Mouse (Mus musculus) left cerebral cortex, postnatal 10 days (tissue): ENCODE results near the gene Pced1a. TPM values are rescaled to one million over a fixed set of nuclear protein-coding genes. Genes with fewer than 3 reads are reported as not detected.

ENCODE experiments used
- DNase-seq, 2 experiments: peaks; one replicate each; pipeline ENCODE4 v3.0.0; 2021 to 2022; ENCODE audit warnings: low spot score in 2 of 2, mixed read lengths in 1 of 2; ENCODE audit errors: extremely low spot score in 1 of 2
- intact Hi-C: fragments of 180-260 bp; cut with DNase I; formaldehyde crosslinking; loops from one replicate; pipeline ENCODE4 v1.15.1; 2025
- total RNA-seq, 2 experiments: library from RNA; stranded (reverse); gene quantifications; 2 replicates each; pipeline ENCODE4 v1.2.3; 2021

Pced1a gene
- 10 to 100 TPM; 22.8 to 23.4 TPM for total RNA-seq

DNA sequence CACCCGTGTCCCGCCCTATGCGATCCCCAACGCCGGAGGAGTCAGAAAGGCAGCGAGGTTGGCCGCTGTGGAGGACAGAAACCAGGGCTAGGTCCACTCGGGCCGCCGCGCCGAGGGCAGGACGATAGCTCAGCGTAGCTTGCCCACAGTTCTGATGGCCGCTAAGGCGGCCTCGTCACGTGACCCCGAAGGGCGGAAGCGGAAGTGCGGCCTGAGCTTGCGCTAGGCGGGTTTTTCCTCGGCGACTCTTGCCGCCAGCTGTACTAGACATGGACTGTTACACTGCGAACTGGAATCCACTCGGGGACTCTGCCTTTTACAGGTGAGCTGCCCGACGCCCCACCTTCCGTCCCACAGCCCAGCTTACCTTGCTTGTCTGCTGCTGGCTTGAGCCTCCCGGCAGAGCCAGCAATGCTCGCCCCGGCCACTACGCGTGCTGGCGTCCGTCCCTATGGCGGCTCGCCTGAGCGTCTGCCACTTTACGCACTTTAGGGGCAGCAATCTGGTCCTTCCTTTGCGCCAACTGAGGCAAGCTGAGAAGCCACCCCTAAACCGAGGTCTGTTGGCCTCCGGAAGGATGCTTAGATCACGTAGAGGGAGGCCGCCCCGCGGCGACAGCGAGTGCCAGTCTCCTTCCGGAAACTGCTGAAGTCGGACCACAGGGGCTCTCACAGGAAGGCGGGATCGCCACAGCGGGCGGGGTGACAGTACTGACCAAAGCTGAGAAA lies at the start of gene Pced1a, which contains the start of gene Vps16:
Pced1a (minus strand) TSS at position 576 of the 728 bp plus-strand sequence.
Vps16 (plus strand) TSS at position 214 of the 728 bp plus-strand sequence.
- peak; percentile 89 to 95 for DNase-seq

DNA sequence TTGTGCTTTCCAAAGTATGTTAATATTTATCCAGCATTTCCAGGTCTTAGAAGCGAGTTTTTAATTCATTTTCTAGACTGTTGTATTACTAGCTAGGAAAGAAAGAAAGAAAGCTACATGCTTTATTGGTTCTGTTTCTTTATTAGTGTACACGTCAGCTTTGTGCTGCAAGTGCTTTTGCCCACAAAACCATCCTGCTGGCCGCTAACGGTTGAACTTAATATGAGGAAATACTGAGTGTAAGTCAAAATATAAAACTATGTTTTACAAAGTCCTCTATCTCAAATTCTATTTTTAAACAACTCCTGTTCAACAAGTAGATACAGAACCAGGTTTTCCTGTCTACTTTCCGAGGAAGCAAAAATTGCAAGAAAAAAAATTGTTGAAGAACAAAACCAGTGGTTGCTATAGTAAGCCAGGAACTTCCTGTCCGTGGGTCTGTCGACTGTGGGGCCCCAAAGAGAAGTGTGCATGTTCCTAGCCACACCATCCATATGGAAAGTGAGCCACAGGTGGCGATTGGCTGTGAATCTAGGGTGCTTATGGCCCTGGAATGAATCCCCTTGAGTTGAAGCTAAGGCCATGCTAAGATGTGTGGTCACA lies 48.5 kb upstream of the Pced1a start:
- intact Hi-C loops: no loop called here
- DNase-seq: no peak

More for the DNA sequence above, at the start of gene Pced1a, which contains the start of gene Vps16:
- intact Hi-C loops: no loop called here

DNA sequence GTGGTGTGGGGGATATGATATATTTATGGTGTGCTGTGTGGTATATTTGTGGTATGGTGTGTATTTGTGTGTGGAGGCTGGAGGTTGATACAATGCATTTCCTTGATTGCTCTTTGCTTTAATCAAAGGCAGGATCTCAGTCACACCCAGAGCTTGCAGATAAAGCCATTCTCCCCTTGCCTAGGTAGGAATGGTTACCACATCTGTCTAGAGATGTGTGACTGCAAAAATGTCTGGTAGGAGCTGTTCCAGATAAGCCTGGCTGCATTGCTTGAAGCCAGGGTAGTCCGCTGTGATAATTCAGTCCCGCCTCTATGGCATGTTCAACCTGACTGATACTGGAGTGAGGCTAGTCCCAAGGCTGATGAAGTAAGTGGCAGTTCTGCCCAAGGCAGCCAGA lies 45.4 kb upstream of the Pced1a start:
- intact Hi-C loops: no loop called here

DNA sequence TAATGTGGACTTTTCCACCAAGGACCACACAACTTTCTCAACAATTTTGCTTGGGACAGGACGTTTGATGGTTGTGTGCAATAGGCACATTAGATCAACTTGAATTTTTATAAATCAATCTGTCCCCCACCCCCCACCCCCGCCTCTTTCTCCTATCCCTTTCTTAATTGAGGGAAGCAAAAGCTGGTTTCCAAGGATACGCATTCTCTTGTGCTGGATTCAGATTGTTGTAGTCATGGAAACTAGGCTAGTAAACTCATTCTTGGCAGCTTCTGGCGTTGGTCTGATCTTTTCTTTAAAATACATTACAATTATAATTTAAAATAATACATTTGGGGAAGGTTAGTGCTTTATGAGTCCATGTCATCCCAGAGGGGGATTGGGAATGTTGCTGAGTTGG lies 44.9 kb upstream of the Pced1a start:
- DNase-seq: peak in 1 of 2 experiments; percentile 69
- intact Hi-C loops: no loop called here

More for the DNA sequence above, 45.4 kb upstream of the Pced1a start:
- DNase-seq: no peak

DNA sequence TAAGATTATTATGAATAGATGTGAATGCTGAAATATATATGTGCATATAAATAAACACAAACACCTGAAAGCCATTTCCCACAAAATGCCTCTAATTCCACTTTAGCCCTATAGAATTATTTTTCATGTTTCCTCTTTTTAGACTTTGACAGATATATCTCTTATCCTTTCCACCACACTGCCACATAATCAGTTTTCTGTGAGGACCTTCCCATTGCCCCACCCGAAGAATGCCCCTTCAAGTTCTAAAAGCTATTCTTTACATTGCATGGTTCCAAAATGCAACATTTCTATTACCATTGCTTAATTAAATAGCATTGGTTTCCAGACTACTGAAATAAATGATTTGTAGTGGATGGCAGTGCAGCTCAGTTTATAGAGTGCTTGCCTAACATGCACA lies 41.9 kb upstream of the Pced1a start:
- intact Hi-C loops: no loop called here
- no peak for DNase-seq

DNA sequence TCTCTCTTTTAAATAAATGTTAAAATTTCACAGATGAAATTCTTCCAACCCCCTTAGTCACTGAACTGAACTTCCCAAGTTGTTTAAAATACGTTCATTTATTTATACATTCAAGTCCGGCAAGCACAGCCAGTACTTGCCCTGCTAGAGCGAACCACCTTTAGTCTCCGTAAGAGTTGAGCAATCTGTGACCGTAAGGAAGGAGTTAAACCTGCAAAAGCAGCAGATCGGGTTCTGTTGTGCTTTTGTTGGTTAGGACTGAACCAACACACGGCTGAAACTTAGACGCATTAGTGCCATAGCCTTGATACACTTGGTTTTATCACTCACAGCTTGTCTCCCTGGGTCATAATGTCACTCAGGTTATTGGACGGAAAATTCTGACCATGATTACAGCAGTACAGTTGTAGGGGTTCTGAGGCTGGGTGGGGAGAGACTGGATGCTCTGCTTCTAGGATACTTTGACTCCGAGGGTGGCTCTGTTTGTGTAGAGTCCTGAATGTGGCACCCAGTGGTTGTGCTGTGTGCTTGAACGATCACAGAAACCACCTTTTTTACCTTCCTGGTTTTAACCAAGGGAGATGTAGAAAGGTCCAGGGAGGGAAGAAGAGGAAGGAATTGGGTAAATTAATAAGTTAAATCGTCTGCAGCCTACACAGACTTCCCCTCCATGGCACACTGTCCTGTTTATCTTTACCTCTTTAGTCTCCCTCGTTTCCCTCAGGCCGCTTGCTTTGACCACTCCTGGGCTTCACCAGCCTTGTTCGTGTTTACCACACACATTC lies 37.0 kb upstream of the Pced1a start:
- DNase-seq: no peak
- intact Hi-C loops: no loop called here

DNA sequence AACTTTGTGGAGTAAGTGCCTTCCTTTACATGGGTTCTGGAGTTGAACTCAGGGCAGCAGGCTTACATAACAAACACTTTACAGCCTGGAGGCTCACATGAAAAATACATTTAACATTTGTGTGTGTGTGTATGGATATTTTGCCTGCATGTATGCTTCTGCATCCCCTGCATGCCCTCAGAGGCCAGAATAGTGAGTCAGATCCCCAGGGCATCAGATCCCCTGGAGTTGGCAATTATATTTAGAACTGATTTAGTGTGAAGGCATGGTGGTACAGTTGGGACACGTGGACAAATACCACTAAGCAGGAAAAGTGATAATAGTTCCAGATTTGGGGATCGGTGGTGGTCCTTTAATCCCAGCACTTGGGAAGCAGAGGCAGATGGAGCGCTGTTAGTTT lies 35.1 kb upstream of the Pced1a start:
- DNase-seq: no peak
- intact Hi-C loops: no loop called here

DNA sequence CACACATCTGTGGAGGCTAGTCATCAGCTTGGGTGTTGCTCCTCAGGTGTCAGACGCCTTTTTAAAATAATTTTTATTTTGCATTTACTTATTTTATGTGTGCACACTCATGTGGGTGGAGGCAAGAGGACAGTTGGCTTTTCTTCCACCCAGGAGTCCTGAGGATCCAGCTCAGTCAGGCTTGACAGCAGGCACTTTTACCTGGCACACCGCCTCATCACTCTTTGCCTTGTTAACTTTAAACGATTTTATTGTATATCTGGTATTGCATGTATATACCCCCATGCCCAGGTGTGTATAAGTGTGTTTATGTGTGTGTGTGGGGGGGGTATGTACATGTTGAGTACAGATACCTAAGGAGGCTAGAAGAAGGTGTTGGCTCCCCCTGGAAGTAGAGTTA lies 33.4 kb upstream of the Pced1a start:
- intact Hi-C loops: no loop called here
- no peak for DNase-seq

DNA sequence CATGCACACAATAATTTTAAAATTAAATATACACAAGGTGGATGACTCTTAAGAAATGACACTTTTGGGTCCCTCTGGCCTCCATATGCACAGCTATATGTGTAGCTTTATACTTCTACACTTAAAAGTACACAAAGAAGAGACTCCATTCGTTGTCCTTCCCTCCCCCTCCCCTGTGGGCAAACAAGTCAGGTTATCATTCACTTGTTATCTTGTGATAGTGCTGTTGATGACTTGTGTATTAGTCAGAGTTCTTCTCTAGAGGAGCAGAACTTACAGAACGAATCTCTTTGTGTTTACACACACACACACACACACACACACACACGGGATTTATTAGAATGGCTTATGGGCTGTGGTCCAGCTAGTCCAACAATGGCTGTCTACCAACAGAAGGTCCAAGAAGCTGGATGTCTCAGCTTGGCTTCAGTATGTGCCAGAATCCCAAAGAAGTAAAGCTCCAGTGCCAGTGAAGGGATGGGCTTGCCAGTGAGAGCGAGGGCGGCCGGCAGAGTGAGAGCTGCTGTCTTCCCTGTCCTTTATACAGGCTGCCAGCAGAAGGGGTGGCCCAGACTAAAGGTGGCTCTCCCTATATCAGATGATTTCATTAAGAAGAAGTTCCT lies 30.4 kb upstream of the Pced1a start:
- intact Hi-C loops: loop anchor here (5.0 kb wide), 1 partner anchor 57 kb away; no protein-coding TSS in a partner anchor
- peak; percentile 43 to 46 for DNase-seq

DNA sequence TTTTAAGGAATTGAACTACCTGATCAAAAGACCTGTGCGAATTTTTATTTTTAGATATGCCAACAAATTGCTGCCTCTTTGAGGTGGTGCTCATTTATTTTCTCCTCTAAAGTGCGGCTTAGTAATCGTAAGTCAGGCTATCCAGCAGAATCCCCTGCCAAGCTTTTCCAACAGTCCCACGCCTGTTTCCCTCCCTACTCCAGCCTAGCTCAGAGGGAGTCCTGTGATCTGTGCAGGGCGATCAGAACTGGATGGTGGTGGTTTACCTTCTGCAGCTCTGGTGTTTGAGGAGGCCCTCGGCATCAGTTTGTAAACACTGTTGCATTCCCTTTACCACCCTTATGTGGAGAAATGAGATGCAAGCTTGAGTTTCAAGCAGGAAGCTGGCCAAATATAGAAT lies 28.9 kb upstream of the Pced1a start:
- intact Hi-C loops: loop anchor here (5.0 kb wide), 1 partner anchor 59 kb away; no protein-coding TSS in a partner anchor
- no peak for DNase-seq

DNA sequence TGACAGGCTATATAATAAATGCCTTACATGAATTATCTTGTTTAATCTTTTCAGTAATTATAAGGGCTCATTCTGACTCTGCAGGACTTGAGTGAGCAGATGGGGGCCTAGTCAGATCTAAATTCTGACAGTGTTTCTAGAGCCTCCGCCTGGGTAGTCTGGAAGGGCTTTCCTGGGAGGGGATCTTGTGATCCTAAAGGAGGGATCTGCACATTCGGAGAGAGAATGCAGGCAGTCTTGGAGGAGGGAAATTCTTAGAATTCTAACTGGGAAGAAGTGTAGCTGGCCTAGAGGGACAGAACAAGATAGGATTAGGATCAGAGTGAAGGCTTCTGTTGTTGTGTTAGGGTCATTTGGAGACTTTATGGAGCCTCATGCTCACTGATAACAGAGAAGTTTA lies 27.8 kb upstream of the Pced1a start:
- intact Hi-C loops: loop anchor here (5.0 kb wide), 1 partner anchor 60 kb away; no protein-coding TSS in a partner anchor
- no peak for DNase-seq

DNA sequence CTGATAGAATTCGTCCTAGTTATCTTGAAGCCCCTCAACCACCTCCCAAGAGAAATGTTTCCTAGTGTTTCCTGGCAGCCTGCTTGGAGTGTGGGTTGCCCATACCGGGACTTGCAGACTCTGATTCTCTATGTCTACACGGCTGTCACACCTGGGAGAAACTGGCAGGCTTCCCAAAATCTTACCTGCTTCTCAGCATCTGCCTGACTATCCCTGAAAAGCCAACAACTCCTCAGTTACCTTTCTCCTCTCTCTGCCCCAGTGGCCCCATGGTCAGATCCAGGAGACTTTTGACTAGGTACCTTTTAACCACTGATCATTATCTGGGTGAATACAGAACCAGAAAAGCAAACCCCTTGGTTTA lies 27.2 kb upstream of the Pced1a start:
- peak in 1 of 2 experiments; percentile 40 for DNase-seq
- intact Hi-C loops: loop anchor here (5.0 kb wide), 1 partner anchor 61 kb away; no protein-coding TSS in a partner anchor

DNA sequence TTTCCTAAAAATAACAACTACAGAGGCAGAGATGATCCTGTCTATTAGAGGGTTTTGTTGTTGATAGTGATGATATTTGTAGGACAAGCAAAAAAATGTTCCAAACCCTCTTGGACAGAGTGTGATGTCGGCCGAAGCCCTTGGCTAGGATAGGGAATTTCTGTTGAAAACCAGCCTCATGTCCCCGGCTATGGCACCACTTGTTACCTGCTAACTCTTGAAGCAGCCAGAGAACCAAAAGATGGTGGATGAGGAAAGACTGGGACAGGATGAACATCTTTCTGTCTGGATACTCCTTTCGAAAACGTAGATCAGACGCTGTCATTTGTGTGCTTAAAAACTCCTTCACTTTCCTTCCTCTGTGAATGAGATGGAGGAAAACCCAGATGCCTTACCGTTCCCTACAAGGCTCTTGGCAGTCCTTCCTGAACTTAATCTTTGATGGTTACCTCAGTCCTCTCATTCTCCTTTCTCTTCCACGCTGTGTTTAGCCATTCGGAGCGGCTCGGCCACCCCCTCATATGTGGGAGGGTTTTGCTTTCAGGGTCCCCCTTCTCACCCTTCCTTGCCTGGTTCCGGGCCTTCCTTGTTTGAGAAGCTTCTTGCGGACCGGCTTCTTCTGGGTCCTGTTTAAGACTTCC lies 26.7 kb upstream of the Pced1a start:
- intact Hi-C loops: loop anchor here (5.0 kb wide), 1 partner anchor 61 kb away; no protein-coding TSS in a partner anchor
- DNase-seq: no peak

DNA sequence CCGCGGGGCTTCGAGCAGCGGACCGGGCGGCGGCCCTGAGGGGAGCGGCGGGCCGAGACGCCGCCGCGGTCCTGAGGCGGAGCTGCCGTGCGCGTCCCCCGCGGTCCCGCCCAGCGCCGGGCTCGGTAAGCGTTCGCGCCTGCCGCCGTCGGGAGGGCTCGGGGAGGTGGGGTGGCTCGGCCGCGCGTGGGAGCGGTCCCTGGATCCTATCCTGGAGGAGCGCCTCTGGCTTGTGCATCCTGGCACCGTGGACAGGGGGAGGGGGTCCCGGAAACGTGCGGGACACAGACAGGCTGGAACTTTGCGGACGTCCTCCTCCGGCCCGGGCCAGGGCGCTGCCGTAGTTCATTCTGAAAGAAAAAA lies 25.9 kb upstream of the Pced1a start:
- intact Hi-C loops: loop anchor here (5.0 kb wide), 1 partner anchor 62 kb away; no protein-coding TSS in a partner anchor
- peak in 1 of 2 experiments; percentile 87 for DNase-seq

DNA sequence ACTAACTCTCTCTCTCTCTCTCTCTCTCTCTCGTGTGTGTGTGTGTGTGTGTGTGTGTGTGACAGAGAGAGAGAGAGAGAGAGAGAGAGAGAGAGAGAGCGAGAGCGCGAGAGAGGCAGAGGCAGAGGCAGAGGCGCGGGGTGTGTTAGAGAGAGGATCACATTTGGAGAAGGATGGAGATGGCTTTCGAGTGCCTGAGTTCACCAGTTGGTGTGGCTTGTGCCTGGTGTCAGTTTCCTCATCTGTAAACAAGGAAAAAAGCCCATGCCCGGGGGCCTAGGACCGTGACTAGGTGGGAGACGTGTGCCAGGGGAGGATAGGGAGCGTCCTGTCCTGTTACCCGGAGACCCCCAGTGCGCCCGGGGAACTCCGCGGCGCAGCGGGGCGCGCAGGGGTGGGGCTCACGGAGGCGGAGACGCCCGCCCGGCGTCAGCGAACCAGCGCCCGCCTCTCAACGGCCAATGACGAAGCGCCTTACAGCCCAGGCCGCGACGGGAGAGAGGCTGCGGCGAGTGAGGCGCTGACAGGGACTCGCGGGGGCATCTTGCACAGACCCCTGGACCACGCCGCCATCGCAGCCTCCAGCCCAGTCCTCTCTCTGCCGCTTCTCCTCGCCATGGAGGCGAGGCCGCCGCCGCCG lies 25.4 kb upstream of the Pced1a start, which contains the start of gene Ptpra:
Ptpra (plus strand) TSS at position 485 of the 640 bp plus-strand sequence.
- intact Hi-C loops: loop anchor here (5.0 kb wide), 1 partner anchor 62 kb away; no protein-coding TSS in a partner anchor
- DNase-seq: peak; percentile 88 to 94

DNA sequence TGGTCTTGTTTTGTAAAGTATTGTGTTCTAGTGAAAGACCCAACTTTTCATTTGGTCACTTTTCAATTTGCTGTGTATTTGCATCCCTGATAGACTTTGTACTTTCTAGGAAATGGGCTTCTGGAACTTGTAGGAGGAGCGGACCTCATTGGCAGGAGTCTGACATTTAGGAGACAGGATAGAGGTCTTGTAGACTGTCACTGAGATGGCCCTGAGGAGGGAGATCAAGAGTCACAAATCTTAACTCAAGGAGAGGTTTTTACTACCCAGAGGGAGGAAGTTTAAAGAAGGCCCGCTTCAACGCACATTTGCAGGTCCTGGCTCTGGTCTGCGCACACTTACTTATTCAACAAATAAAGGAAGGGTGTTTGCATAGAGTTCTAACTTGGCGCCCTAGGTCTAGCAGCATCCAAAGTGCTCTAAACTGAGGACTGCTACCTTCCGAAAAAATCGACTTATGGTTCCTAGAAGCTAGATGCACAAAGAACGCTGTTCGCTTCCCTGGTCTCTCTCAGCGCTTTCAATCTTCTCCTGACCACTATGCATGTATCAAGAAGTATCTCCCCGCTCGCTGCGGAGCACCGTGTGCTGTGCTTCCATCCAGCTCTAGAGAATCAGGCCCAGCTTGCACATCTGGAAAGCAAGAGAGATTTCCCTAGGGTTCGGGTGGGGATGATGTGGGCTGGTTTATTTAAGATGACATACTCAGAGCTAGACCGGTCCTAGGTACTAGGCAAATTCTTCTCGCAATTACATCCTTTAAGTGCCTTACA lies 24.7 kb upstream of the Pced1a start:
- intact Hi-C loops: no loop called here
- no peak for DNase-seq

DNA sequence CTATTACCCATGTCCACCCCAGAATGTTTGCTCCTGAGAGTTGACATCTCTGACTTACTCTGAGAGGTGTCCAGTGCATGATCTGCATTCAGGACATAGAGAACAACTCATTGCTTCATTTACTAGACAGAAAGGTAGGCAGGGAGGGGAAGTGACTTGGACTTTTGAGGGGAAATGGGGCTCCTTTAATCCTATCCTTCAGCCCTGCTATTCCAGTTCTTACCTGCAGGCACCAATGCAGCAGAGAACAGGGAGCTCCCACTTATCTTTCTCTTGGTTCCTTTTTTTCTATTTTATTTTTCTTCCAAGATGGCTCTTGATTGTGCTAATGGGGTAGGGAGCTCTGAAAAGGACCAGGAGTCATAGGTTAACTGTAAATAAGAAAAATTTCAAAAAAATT lies 23.9 kb upstream of the Pced1a start:
- intact Hi-C loops: no loop called here
- no peak for DNase-seq
